Mouse (Mus musculus): ENCODE measurements at regions not wholly inside any gene's neighbourhood (a gene's known extent, or its start where the extent isn't known, plus 50 kb on each side); places are given as distances from the start of the nearest gene placed in this dataset.

DNA sequence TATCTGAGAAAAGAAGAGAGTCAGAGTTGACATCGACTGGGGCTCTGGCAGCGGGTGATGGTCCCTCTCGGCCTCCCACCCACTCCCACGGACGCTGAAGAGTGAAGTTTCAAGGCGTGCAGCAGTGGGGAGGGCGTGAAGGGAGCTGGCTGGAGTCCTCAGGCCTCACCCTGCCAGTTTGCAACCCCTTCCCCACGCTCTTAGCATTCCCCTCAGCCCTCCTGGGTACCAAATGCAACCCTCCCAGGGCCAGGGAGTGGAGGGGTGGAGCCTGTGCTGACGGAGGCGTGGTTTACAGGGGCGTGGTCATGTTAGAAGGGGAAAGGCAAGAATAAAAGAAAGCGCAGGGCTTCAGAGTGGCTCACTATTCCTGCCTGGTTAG lies 136.3 kb downstream of the 2410131K14Rik start:
- Histone ChIP-seq H3K36me3 (no peaks in the 10 kb centered on the region), H3K9ac (0 out of 2 replicates have a peak overlapping the region, but pooled peaks have one; percentile 32), H3K27ac (peak overlapping the region; percentile 75), H3K27me3 (no peaks in the 10 kb centered on the region; the same call in 1 of the 2 replicates), H3K4me2 (peak overlapping the region; percentile 86), H3K4me1 (replicated peaks) (peaks cover 30% of the 10 kb centered on the region), H3K9me3 (replicated peaks) (no peaks in the 10 kb centered on the region), H3K4me3 (peak overlapping the region; percentile 49)
- ATAC-seq (replicated peaks; ENCODE audit: insufficient number of reproducible peaks, insufficient read depth, low FRiP score, low read depth), result peak; percentile 58
- WGBS, result 2% methylated on average over 12 of the region's 12 CpGs

DNA sequence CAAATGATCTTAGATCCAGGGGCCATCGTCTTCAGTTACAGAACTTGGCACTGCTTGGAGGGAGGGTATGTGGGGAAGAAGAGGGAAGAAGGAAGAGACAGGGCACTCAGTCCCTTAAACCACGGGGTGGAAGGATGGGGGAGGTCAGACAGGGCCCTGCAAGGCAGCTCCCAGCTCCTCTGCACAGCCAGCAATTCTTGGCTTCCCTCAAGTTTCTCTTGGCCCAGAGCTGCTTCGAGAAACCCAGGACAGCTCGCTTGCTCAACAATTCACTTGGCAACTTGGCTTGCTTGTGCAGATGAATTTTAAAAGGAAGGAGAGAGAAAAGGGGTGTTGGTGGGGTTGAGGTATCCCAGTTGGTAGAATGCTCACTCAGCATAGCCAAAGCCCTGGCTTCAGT lies 141.1 kb downstream of the 2410131K14Rik start:
- Histone ChIP-seq H3K4me2 (no peak overlapping the region), H3K27ac (peak overlapping the region; percentile 54), H3K4me3 (no peak overlapping the region), H3K27me3 (no peaks in the 10 kb centered on the region; the same call in 1 of the 2 replicates), H3K9ac (no peak overlapping the region), H3K36me3 (no peaks in the 10 kb centered on the region), H3K4me1 (replicated peaks) (peaks cover 14% of the 10 kb centered on the region), H3K9me3 (replicated peaks) (peaks cover 4% of the 10 kb centered on the region; the same call in 1 of the 2 replicates)
- ATAC-seq (replicated peaks; ENCODE audit: insufficient number of reproducible peaks, insufficient read depth, low FRiP score, low read depth), result peak; percentile 61; the same call in 1 of the 2 replicates
- whole genome bisulfite sequencing, result 45% methylated on average over 4 of the region's 4 CpGs

DNA sequence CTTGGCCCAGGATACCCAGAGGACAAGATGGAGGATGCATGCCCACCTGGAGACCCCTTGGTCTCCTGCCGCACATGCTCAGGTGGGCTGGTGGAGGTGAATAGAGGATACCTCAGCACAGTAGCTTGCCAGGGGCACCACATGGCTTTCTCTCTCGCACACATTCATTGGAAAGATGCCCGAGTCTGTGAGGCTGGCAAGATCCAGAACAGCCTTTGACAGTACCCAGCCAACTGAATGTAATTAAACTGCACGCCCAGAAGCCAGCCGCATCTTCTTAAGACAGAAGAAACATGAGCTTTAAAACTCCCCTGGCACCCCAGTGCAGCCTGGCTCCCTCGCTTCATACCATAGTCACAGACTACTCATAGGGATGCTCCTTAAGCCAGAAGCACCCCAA lies 143.4 kb downstream of the 2410131K14Rik start:
- H3K4me2 ChIP-seq, result no peak overlapping the region
- no peak for ATAC-seq (replicated peaks; ENCODE audit: insufficient number of reproducible peaks, insufficient read depth, low FRiP score, low read depth)
- H3K27ac ChIP-seq, result no peak overlapping the region
- H3K4me1 ChIP-seq (replicated peaks), result 0 out of 2 replicates have a peak, but pooled peaks cover 9% of the 10 kb centered on the region
- WGBS, result 94% methylated on average over 6 of the region's 6 CpGs
- H3K9ac ChIP-seq, result no peak overlapping the region
- H3K9me3 ChIP-seq (replicated peaks), result peaks cover 4% of the 10 kb centered on the region; the same call in 1 of the 2 replicates
- H3K36me3 ChIP-seq, result no peaks in the 10 kb centered on the region
- H3K27me3 ChIP-seq, result 0 out of 2 replicates have a peak, but pooled peaks cover 4% of the 10 kb centered on the region
- H3K4me3 ChIP-seq, result no peak overlapping the region

DNA sequence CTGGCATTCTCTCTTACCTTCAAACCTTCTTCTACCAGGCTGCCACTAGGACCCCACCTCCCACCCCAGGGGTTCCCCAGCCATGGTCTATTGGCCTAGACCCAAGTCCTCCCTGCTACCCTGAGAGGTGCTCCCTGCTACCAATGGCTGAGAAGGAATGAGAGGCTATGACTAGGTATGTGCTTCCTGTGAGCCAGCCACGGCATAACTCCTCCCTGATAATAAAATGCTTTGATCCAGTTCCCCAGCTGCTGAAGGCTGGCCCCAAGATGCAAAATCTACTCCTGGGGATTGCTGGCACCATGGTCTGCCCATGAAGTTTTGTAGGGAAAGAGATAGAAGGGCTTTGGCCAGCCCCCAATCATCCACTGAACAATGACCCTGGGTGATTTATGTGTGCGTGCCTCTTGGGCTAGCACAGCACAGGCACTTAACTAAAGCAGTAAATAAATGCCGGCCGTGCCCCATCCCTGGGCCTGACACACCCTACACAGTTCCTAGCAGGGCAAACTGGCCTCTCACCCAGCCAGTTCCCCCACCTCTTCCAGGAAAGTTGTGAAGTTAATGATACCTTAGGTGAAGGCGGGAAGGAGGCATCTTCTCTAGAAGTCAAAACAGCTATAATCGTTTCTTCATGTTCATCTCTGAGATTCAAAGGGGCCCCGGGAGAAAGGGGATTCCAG lies 145.8 kb downstream of the 2410131K14Rik start:
- 75% methylated on average over 7 of the region's 7 CpGs for WGBS
- no peak for ATAC-seq (replicated peaks; ENCODE audit: insufficient number of reproducible peaks, insufficient read depth, low FRiP score, low read depth)
- no peak overlapping the region for H3K9ac ChIP-seq
- no peak overlapping the region for H3K4me3 ChIP-seq
- H3K4me1 ChIP-seq (replicated peaks), result peaks cover 5% of the 10 kb centered on the region
- no peaks in the 10 kb centered on the region for H3K36me3 ChIP-seq
- H3K27me3 ChIP-seq, result peaks cover 5% of the 10 kb centered on the region; the same call in 1 of the 2 replicates
- H3K9me3 ChIP-seq (replicated peaks), result peaks cover 4% of the 10 kb centered on the region; the same call in 1 of the 2 replicates
- no peak overlapping the region for H3K4me2 ChIP-seq
- no peak overlapping the region for H3K27ac ChIP-seq

DNA sequence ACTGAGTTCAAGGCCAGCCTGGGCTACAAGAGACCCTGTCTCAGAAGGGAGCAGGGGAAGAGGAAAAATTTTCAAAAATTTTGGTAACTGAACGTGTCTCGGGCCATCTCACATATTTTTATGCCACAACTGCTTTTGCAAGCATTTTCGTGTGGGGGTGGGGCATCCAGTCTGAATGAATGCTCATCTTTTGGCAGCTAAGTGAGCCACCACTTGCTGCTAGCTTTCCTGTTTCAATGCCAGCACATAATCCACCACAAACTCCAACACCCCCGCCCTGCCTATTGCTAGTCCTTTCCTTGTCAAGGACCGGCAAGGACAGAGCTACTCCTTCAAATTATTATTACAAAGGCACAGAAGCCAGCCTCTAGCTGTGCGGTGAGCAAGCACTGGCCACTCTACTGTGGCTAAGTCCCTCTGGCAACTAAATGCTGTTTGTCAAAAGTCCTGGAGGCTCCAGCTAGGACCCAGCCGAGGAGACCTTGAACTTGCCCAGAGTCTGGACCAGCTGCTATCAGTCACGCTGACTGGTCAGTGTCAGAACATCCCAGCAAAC lies 148.0 kb downstream of the 2410131K14Rik start:
- WGBS, result 70% methylated on average over 8 of the region's 8 CpGs
- no peak overlapping the region for H3K9ac ChIP-seq
- no peak for ATAC-seq (replicated peaks; ENCODE audit: insufficient number of reproducible peaks, insufficient read depth, low FRiP score, low read depth)
- H3K4me1 ChIP-seq (replicated peaks), result peaks cover 7% of the 10 kb centered on the region
- no peaks in the 10 kb centered on the region for H3K36me3 ChIP-seq
- H3K4me2 ChIP-seq, result no peak overlapping the region
- peaks cover 26% of the 10 kb centered on the region for H3K27me3 ChIP-seq
- H3K4me3 ChIP-seq, result no peak overlapping the region
- no peak overlapping the region for H3K27ac ChIP-seq
- peaks cover 4% of the 10 kb centered on the region; the same call in 1 of the 2 replicates for H3K9me3 ChIP-seq (replicated peaks)

DNA sequence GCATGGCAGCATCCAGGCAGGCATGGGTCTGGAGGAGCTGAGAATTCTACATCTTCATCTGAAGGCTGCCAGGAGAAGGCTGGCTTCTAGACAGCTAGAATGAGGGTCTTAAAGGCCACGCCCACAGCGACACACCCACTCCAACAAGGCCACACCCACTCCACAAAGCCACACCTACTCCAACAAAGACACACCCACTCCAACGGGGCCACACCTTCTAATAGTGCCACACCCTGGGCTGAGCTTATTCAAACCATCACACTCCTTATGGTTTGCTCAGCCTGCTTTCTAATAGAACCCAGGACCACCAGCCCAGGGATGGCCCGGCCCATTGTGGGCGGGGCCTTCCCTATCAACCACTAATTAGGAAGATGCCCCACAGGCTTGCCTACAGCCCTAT lies 149.0 kb downstream of the 2410131K14Rik start:
- H3K9ac ChIP-seq, result no peak overlapping the region
- no peak for ATAC-seq (replicated peaks; ENCODE audit: insufficient number of reproducible peaks, insufficient read depth, low FRiP score, low read depth)
- no peak overlapping the region for H3K27ac ChIP-seq
- peaks cover 4% of the 10 kb centered on the region; the same call in 1 of the 2 replicates for H3K9me3 ChIP-seq (replicated peaks)
- H3K27me3 ChIP-seq, result peaks cover 27% of the 10 kb centered on the region
- H3K36me3 ChIP-seq, result no peaks in the 10 kb centered on the region
- H3K4me2 ChIP-seq, result no peak overlapping the region
- H3K4me1 ChIP-seq (replicated peaks), result peaks cover 7% of the 10 kb centered on the region
- no peak overlapping the region for H3K4me3 ChIP-seq
- WGBS, result 50% methylated on average over 5 of the region's 5 CpGs

DNA sequence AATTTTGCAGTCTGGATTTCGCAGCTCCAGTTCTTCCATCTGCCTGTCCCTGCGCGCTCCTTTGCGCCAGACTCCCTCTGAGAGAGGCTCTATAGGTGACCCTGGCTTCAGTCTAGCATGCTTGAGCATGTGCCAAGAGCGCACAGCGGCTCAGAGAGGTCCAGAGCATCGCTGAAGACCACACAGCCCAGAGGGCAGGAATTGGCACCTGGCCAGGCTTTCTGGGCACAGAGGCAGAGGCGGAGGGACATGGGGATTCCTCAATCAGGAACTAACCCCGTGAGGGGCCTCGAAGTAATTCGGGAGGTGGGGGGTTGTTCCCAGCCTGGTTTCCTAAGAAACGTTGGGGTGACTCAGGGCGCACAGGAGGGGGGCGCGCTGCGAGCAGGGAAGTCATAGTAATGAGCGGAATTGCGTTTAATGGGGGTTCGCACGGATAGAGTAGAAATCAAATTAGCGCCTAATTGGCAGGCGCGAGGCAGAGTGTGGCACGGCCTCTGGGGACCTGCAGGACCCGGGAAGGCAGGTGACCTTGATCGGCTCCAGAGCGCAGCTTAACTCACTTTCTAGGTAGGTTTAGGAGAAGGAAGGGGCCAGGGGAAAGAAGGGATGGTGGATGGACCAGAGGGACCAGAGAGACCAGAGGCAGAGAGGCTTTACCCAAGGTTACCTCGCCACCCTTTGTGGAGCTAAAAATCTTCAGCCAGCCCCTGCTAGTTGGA lies 151.1 kb downstream of the 2410131K14Rik start:
- no peaks in the 10 kb centered on the region for H3K36me3 ChIP-seq
- peak overlapping the region; percentile 55 for H3K4me2 ChIP-seq
- H3K27ac ChIP-seq, result no peak overlapping the region
- no peaks in the 10 kb centered on the region for H3K9me3 ChIP-seq (replicated peaks)
- peaks cover 27% of the 10 kb centered on the region for H3K27me3 ChIP-seq
- H3K9ac ChIP-seq, result no peak overlapping the region
- WGBS, result 11% methylated on average over 28 of the region's 28 CpGs
- no peak for ATAC-seq (replicated peaks; ENCODE audit: insufficient number of reproducible peaks, insufficient read depth, low FRiP score, low read depth)
- peaks cover 10% of the 10 kb centered on the region for H3K4me1 ChIP-seq (replicated peaks)
- peak overlapping the region; percentile 22 for H3K4me3 ChIP-seq

DNA sequence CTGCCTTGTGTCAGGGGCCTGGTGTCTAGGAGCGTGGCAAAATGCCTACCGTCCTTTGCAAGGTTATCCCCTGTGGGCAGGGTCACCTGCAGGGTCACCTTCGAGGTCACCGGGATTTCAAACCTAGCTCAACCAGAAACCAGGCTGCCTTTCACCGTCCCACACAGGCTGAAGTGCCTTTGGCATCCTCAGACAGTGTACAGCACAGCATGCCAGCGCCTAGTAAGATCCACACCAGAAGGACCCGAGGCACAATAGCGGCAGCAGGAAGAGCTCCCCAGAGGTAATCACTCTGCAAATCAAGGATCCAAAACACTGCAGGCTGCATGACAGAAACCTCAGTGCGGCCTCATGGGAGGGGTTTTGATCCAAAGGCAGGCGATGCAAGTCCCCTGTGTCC lies 155.9 kb downstream of the 2410131K14Rik start:
- Histone ChIP-seq H3K4me1 (replicated peaks) (peaks cover 9% of the 10 kb centered on the region), H3K9me3 (replicated peaks) (no peaks in the 10 kb centered on the region), H3K27me3 (peaks cover 21% of the 10 kb centered on the region), H3K9ac (no peak overlapping the region), H3K4me3 (no peak overlapping the region), H3K36me3 (no peaks in the 10 kb centered on the region), H3K4me2 (no peak overlapping the region), H3K27ac (no peak overlapping the region)
- WGBS, result 55% methylated on average over 10 of the region's 10 CpGs
- ATAC-seq (replicated peaks; ENCODE audit: insufficient number of reproducible peaks, insufficient read depth, low FRiP score, low read depth), result no peak

DNA sequence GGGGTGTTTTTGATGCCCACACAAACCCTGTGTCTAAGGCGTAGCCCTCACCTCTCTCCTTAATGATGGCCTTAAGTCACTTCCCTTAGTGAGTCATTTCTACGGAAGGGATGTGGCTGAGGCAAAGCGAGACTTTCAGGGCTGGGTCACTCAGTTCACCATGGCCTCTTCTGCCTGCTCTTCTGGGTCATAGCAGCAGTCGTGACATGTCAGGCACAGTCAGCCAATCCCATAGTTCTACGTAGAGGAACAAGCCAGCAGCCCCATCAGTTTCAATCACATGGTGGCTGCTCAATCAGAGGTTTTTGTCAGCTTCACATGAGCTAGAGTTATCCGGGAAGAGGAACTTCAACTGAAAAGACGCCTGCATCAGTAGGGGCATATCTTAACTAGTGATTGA lies 156.1 kb upstream of the Med13l start:
- no peak overlapping the region for H3K27ac ChIP-seq
- no peak for ATAC-seq (replicated peaks; ENCODE audit: insufficient number of reproducible peaks, insufficient read depth, low FRiP score, low read depth)
- H3K9me3 ChIP-seq (replicated peaks), result no peaks in the 10 kb centered on the region
- no peak overlapping the region for H3K4me3 ChIP-seq
- H3K36me3 ChIP-seq, result no peaks in the 10 kb centered on the region
- H3K27me3 ChIP-seq, result peaks cover 3% of the 10 kb centered on the region; the same call in 1 of the 2 replicates
- no peak overlapping the region for H3K4me2 ChIP-seq
- WGBS, result 62% methylated on average over 7 of the region's 7 CpGs
- H3K9ac ChIP-seq, result no peak overlapping the region
- H3K4me1 ChIP-seq (replicated peaks), result peaks cover 3% of the 10 kb centered on the region; the same call in 1 of the 2 replicates

DNA sequence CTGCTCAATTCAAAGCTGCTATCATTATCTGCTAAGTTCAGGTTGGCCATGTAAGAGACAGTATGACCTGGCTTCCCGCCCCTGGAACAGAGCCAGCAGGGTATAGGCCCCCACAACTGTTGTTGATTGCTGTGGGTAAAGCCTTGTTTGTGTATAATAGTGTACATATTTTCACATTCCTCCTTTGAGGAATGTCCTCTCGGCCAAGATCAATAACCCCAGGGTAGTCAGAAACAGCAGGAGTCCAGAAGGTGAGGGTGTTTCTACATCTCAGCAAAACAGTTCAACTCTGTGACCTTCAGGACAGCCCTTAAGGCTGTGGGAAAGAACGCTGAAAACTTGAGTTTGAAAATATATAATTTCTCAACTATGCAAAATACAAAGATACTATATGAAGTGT lies 155.1 kb upstream of the Med13l start:
- 79% methylated on average over 3 of the region's 3 CpGs for WGBS
- ATAC-seq (replicated peaks; ENCODE audit: insufficient number of reproducible peaks, insufficient read depth, low FRiP score, low read depth), result no peak
- Histone ChIP-seq H3K4me2 (no peak overlapping the region), H3K4me3 (no peak overlapping the region), H3K27ac (no peak overlapping the region), H3K9ac (no peak overlapping the region), H3K9me3 (replicated peaks) (no peaks in the 10 kb centered on the region), H3K36me3 (no peaks in the 10 kb centered on the region), H3K27me3 (peaks cover 3% of the 10 kb centered on the region; the same call in 1 of the 2 replicates), H3K4me1 (replicated peaks) (no peaks in the 10 kb centered on the region)

DNA sequence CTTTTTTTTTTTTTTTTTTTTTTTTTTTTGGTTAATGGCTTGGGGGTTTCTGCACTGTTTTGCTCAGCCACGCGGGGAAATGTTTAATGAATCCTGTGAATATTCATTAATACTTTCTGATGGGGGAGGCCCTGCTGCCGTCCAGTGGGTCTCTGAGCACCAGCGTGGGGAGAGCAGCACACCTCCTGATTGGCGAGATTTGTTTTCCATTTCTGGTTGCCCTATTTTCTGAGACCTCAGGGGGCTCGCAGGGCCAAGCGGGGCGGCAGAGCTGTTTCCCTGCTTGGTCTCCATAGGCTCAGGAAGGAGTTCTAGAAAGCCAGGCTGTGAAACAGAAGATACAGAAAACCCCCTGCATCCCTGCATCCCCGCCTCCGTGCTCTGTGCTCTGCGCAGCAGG lies 153.0 kb upstream of the Med13l start:
- Histone ChIP-seq H3K9ac (no peak overlapping the region), H3K36me3 (no peaks in the 10 kb centered on the region), H3K27ac (no peak overlapping the region), H3K4me1 (replicated peaks) (no peaks in the 10 kb centered on the region), H3K9me3 (replicated peaks) (no peaks in the 10 kb centered on the region), H3K4me3 (no peak overlapping the region), H3K4me2 (no peak overlapping the region), H3K27me3 (peaks cover 3% of the 10 kb centered on the region; the same call in 1 of the 2 replicates)
- no peak for ATAC-seq (replicated peaks; ENCODE audit: insufficient number of reproducible peaks, insufficient read depth, low FRiP score, low read depth)
- WGBS, result 65% methylated on average over 11 of the region's 11 CpGs

All from heart, embryonic 15.5 days (tissue).